Mouse (Mus musculus): ENCODE results near the gene Dus3l. TPM values are rescaled to one million over a fixed set of nuclear protein-coding genes. Genes with fewer than 3 reads are reported as not detected.

Gene Dus3l
- polyA plus RNA-seq, 1 experiment from 2014 or later, result 50.5 TPM

DNA sequence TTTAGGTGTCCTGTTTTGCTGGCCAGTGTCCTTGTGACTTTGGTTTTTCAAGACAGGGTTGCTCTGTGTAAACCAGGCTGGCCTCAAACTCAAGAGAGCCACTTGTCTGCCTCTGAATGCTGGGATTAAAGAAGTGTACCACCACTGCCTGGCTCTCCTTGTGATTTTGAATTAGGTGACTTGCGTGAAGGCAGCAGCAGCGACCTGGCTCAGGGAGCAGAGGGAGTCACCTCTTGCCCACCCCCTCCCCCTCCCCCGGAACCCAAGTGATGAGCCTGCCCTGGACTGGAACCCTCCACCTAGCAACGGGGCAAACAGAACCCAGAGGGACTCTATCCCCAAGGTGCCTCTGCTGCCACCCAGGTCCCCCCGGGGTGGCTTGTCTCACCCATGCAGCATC is 5.4 kb downstream of the Dus3l start, which contains the start of gene Prr22:
TSS of gene Prr22 (plus strand) at position 301 of the 400 bp plus-strand sequence.
- Histone ChIP-seq H3K9me3 (no peaks in the 10 kb centered on the region), H3K27me3 (no peaks in the 10 kb centered on the region), H3K27ac (no peak within 1 kb of the TSS), H3K4me3 (no peak within 1 kb of the TSS), H3K4me2 (replicated peaks) (no peak within 1 kb of the TSS), H3K9ac (no peak within 1 kb of the TSS), H3K36me3 (peaks cover 51% of the 10 kb centered on the region), H3K4me1 (peaks cover 6% of the 10 kb centered on the region)
- no peak for ATAC-seq (ENCODE audit: low FRiP score, low read depth)
- 92% methylated on average over 5 of the region's 5 CpGs for WGBS

DNA sequence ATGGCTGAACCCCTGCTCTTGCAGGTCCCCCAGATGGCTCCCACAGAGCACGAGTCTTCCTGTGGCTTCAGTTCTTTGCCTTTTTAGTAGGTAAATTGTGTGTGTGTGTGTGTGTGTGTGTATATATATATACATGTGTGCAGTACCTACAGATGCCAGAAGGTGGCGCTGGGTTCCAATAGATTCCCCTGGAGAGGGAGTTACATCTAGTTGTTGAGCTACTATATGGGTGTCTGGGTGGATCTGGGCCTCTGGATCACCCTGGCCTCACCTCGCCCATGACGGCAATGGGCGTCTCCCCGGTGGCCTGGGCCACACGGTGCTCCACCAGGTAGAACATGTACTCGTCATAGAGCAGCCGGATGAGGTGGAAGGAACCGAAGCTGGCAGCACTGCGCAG is 13.0 kb downstream of the Dus3l start:
- Histone ChIP-seq H3K4me2 (replicated peaks) (no peak overlapping the region), H3K27me3 (no peaks in the 10 kb centered on the region), H3K9me3 (peaks cover 8% of the 10 kb centered on the region; the same call in 1 of the 2 replicates), H3K9ac (no peak overlapping the region), H3K4me1 (no peaks in the 10 kb centered on the region), H3K36me3 (peaks cover 19% of the 10 kb centered on the region), H3K27ac (no peak overlapping the region), H3K4me3 (no peak overlapping the region)
- no peak for ATAC-seq (ENCODE audit: low FRiP score, low read depth)
- 86% methylated on average over 11 of the region's 11 CpGs for WGBS

DNA sequence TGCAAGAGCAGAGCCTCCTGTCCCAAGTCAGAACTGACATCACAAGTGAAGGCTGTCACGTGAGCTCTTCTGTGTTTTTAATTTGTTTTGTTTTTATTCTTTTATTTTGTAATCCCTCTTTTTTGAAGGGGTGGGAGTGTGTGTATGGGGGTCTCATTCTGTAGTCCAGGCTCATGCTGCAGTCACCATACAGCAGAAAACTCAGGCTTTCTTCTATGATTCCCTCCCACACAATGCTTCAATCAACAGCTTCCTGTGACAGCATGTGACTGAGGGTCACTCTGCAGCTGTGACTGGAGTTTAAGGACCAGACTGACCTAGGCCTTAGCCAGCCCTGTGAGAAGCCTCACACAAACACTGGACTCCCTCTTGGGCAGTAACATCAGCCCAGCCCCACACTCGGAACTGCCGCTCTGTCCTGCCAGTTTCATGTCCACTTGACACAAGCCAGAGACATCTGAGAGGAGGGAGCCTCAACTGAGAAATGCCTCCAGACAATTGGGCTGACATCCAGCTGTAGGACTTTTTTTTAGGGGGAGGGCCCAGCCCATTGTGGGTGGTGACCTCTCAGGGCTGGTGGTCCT is 14.3 kb downstream of the Dus3l start:
- no peak overlapping the region for H3K4me3 ChIP-seq
- H3K9ac ChIP-seq, result no peak overlapping the region
- H3K9me3 ChIP-seq, result peaks cover 8% of the 10 kb centered on the region; the same call in 1 of the 2 replicates
- WGBS, result 38% methylated on average over 3 of the region's 3 CpGs
- H3K4me2 ChIP-seq (replicated peaks), result no peak overlapping the region
- no peaks in the 10 kb centered on the region for H3K27me3 ChIP-seq
- peaks cover 19% of the 10 kb centered on the region for H3K36me3 ChIP-seq
- H3K27ac ChIP-seq, result no peak overlapping the region
- H3K4me1 ChIP-seq, result no peaks in the 10 kb centered on the region
- no peak for ATAC-seq (ENCODE audit: low FRiP score, low read depth)

DNA sequence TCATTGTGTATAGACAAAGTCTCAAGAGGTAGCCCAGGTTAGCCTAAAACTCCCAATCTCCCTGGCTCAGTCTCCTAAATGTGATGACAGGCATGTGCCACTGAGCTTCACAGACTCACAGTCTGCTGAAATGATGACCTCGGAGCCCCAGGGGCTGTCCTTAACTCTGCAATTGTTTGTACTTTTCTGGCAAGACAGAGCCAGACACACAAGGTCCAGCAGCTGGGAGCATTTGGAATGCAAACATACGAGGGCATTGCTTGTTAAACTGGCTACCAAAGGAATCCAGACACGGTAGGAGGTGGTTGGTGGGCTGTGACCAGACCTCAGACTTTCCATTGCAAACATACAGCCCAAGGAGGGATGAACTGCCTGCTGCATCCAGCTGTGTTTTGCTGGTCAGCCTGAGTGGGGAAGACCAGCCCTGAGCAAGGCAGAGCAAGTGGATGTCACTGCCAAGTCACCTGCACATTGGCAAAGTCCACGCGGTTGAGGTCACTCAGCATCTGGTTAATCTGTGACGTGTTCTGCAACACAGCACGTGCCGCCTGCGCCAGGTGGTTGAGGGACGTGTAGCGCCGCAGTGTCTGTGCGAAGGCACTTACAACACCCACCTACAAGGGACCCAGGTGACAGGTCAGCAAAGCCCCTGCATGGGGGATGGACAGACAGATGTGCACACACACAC is 15.9 kb downstream of the Dus3l start:
- H3K36me3 ChIP-seq, result peaks cover 19% of the 10 kb centered on the region
- 0 out of 2 replicates have a peak overlapping the region, but pooled peaks have one; percentile 13 for H3K9ac ChIP-seq
- no peak overlapping the region for H3K4me2 ChIP-seq (replicated peaks)
- no peak overlapping the region for H3K27ac ChIP-seq
- ATAC-seq (ENCODE audit: low FRiP score, low read depth), result no peak
- H3K4me3 ChIP-seq, result no peak overlapping the region
- WGBS, result 84% methylated on average over 13 of the region's 13 CpGs
- no peaks in the 10 kb centered on the region for H3K4me1 ChIP-seq
- H3K9me3 ChIP-seq, result peaks cover 8% of the 10 kb centered on the region; the same call in 1 of the 2 replicates
- no peaks in the 10 kb centered on the region for H3K27me3 ChIP-seq

DNA sequence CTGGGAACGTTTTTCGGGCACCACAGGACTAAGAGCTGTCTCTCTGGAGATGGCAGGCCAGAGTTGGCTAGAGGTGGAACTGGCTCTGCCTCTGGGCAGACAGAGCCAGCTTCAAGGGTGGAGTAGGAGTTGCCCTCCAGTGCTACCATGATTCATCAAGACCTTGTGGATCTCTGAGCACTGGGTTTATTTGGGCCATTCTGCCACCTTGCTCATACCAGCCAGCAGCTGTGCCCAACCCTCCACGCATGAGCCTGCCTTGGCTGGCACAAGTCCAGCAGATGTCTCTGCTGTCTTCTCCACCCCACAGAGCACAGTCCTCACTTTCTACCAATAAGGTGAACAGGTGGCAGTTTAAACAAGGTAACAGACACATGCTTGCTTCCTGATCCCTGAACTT is 24.3 kb downstream of the Dus3l start:
- Histone ChIP-seq H3K4me2 (replicated peaks) (no peak overlapping the region), H3K4me3 (no peak overlapping the region), H3K4me1 (no peaks in the 10 kb centered on the region), H3K27me3 (no peaks in the 10 kb centered on the region), H3K36me3 (no peaks in the 10 kb centered on the region; the same call in 1 of the 2 replicates), H3K27ac (no peak overlapping the region), H3K9ac (no peak overlapping the region), H3K9me3 (no peaks in the 10 kb centered on the region)
- no peak for ATAC-seq (ENCODE audit: low FRiP score, low read depth)
- 70% methylated on average over 3 of the region's 3 CpGs for WGBS

DNA sequence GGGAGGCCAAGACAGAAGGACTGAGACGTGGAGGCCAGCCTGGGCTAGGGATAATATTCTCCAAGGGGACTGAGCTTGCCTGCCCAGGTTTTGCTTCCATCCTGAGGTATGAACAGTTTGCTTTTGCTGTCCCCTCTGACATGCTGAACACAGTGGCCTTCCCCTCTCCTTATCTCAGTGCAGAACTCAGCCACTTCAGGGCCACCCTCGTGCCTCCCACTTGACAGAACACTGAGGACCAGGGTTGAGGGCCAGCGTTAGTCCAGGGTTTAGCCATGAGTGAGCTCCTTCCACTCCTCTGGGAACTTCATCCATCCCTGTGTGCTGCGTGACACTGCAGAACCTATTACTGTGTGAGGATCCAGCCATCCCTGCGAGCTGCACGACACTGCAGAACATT is 24.7 kb downstream of the Dus3l start:
- no peaks in the 10 kb centered on the region for H3K4me1 ChIP-seq
- H3K36me3 ChIP-seq, result no peaks in the 10 kb centered on the region; the same call in 1 of the 2 replicates
- no peak overlapping the region for H3K4me3 ChIP-seq
- no peaks in the 10 kb centered on the region for H3K9me3 ChIP-seq
- WGBS, result 81% methylated on average over 6 of the region's 6 CpGs
- no peak overlapping the region for H3K4me2 ChIP-seq (replicated peaks)
- H3K27ac ChIP-seq, result no peak overlapping the region
- H3K27me3 ChIP-seq, result no peaks in the 10 kb centered on the region
- no peak overlapping the region for H3K9ac ChIP-seq
- ATAC-seq (ENCODE audit: low FRiP score, low read depth), result no peak

DNA sequence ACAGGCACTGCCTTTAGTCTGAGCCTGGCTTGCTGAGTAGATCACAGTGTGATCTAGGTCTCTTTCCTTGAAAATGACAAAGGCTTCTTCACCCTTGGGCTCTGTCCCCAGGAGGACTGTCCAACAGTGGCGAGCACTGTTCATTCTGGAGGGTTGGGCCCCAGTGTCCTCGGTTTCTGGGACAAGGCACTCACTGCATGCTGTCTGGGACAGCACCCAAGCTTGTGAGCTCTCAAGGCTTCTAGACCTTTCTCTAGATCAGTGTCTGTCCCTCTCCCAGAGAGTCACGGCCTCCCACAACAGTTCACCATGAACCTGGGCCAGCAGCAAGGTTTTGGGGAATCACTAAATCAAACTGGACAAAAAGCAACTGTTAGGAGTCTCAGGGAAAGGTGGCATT is 28.0 kb downstream of the Dus3l start:
- Histone ChIP-seq H3K27ac (no peak overlapping the region), H3K4me3 (no peak overlapping the region), H3K4me2 (replicated peaks) (no peak overlapping the region), H3K36me3 (no peaks in the 10 kb centered on the region), H3K27me3 (no peaks in the 10 kb centered on the region), H3K4me1 (no peaks in the 10 kb centered on the region), H3K9me3 (no peaks in the 10 kb centered on the region), H3K9ac (no peak overlapping the region)
- no peak for ATAC-seq (ENCODE audit: low FRiP score, low read depth)
- WGBS, result 77% methylated on average over 3 of the region's 3 CpGs

DNA sequence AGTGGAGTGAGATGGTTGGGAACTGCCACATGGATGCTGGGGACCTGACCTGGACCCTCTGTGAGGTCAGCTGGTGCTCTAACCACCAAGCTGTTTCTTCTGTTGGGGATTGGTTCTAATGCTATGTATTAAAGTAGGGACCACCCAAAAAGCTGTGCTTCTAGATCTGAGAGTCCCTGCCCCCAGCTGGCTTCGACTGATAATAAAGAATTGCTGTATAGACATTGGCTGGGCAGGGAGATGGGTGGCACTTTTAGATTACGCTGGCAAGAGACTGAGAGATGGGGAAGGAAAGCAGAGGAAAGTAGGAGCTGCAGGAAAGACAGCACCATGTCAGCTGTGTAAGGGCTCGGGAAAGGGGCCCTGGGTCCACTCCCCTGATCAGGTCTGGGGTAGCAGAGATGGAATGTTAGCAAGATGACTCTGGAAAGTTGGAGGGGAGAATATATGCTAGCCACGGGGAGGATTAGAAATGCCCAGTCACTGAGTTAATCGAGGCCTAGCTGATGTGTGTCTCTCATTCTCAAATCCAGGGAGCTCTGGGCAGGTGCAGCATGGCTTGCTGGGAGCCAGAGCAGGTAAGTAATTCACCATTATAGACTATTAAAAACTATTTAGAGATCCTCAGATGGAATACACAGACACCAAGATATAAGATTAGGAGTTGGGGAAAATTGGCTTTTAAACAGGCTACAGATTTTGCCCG is 29.2 kb downstream of the Dus3l start:
- H3K9me3 ChIP-seq, result no peaks in the 10 kb centered on the region
- no peak for ATAC-seq (ENCODE audit: low FRiP score, low read depth)
- no peak overlapping the region for H3K9ac ChIP-seq
- no peaks in the 10 kb centered on the region for H3K36me3 ChIP-seq
- H3K27ac ChIP-seq, result no peak overlapping the region
- H3K4me1 ChIP-seq, result no peaks in the 10 kb centered on the region
- WGBS, result 68% methylated on average over 6 of the region's 6 CpGs
- H3K4me2 ChIP-seq (replicated peaks), result no peak overlapping the region
- H3K27me3 ChIP-seq, result no peaks in the 10 kb centered on the region
- H3K4me3 ChIP-seq, result no peak overlapping the region

DNA sequence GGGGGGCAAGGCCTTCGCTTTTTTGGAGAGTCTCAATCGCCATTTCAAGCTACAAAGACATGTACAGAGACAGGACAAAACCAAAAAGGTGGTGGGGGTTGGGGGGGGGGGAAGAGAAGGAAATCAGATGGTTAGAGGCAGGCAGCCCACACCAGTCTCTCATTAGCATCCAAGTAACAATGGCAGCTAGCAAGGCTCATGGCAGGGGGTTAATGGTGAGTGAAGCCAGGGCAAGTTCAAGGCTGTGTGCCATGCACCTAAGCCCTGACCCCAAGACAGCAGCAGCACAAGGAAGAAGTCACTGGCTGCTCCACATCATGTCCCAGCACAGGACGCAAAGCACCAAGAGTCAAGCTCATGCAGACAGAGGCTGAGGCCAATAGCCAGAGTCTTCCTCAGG is 34.7 kb downstream of the Dus3l start:
- Histone ChIP-seq H3K4me3 (no peak overlapping the region), H3K27me3 (no peaks in the 10 kb centered on the region), H3K27ac (no peak overlapping the region), H3K4me1 (no peaks in the 10 kb centered on the region), H3K9ac (no peak overlapping the region), H3K36me3 (peaks cover 5% of the 10 kb centered on the region; the same call in 1 of the 2 replicates), H3K9me3 (no peaks in the 10 kb centered on the region), H3K4me2 (replicated peaks) (no peak overlapping the region)
- WGBS, result 75% methylated on average over 3 of the region's 3 CpGs
- no peak for ATAC-seq (ENCODE audit: low FRiP score, low read depth)

DNA sequence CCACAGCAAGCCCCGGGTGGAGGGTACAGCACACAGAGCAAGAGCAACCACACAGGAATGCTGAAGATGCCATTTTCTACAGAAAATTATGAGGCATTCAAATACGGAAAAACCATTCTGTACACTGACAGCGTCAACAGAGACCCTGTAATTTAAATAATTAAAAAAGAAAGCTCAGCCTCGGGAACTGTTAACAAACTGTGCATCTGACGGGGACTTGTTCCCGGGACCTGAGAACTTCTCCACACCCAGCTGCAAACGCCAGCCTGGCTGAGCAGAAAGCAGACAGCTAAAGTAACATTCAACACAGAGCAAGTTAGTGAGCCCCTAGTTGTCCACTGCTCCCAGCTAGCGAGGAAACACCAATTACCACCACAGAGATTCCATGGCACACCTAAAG is 37.5 kb downstream of the Dus3l start:
- Histone ChIP-seq H3K4me1 (no peaks in the 10 kb centered on the region), H3K9ac (no peak overlapping the region), H3K4me3 (no peak overlapping the region), H3K27ac (no peak overlapping the region), H3K27me3 (no peaks in the 10 kb centered on the region), H3K9me3 (no peaks in the 10 kb centered on the region), H3K4me2 (replicated peaks) (no peak overlapping the region), H3K36me3 (peaks cover 5% of the 10 kb centered on the region; the same call in 1 of the 2 replicates)
- ATAC-seq (ENCODE audit: low FRiP score, low read depth), result no peak
- 71% methylated on average over 8 of the region's 8 CpGs for WGBS

DNA sequence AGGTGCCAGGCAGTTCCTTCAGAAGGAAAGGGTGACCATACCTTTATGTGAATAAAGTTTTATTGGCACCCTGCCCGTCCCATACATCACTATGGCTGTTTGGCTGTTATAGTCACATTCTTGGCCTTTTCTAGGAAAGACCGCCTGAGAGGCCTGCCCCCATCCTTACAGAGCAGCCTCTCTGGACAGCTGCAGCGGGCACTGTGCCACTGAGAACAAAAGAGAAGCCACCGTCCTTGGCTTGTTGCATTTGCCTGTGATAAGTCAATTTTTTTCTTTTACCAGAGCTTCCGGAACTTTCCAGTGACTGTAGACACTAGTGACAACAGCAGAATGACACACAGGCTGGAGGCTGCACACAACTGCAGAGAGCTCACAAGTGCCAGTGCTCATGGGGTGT is 40.4 kb downstream of the Dus3l start:
- peaks cover 5% of the 10 kb centered on the region; the same call in 1 of the 2 replicates for H3K36me3 ChIP-seq
- H3K9me3 ChIP-seq, result no peaks in the 10 kb centered on the region
- no peak overlapping the region for H3K4me3 ChIP-seq
- no peak overlapping the region for H3K27ac ChIP-seq
- H3K27me3 ChIP-seq, result peaks cover 4% of the 10 kb centered on the region; the same call in 1 of the 2 replicates
- no peak overlapping the region for H3K9ac ChIP-seq
- 82% methylated on average over 5 of the region's 5 CpGs for WGBS
- H3K4me2 ChIP-seq (replicated peaks), result no peak overlapping the region
- peaks cover 2% of the 10 kb centered on the region for H3K4me1 ChIP-seq
- no peak for ATAC-seq (ENCODE audit: low FRiP score, low read depth)

DNA sequence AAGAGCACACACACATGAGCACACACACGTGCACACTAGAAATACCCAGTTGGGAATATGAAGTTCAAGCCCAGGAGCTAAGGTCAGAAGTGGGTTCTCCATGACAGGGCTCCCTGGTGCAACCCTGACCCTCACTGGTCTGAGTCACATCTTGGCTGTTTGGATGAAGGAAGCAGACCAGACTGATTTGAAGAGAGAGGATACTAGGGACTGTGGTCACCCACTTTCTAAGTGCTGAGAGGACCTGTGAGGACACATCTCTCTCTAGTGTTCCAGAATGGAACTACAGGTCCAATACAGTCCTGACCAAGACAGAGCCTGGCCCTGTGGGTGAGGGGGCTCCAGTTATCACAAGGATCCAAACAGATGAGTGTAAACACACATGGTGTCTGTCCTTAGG is 41.2 kb downstream of the Dus3l start:
- ATAC-seq (ENCODE audit: low FRiP score, low read depth), result no peak
- peaks cover 4% of the 10 kb centered on the region; the same call in 1 of the 2 replicates for H3K27me3 ChIP-seq
- peaks cover 10% of the 10 kb centered on the region for H3K4me1 ChIP-seq
- H3K9ac ChIP-seq, result no peak overlapping the region
- 79% methylated on average over 1 of the region's 1 CpGs for WGBS
- H3K4me3 ChIP-seq, result no peak overlapping the region
- H3K4me2 ChIP-seq (replicated peaks), result no peak overlapping the region
- peaks cover 5% of the 10 kb centered on the region; the same call in 1 of the 2 replicates for H3K36me3 ChIP-seq
- H3K27ac ChIP-seq, result no peak overlapping the region
- no peaks in the 10 kb centered on the region for H3K9me3 ChIP-seq
